In genomic region chr8:61714293-61714831, GRCm38 (mm10) we compare ENCODE assay signal across 16 mouse cellular contexts.
DNase-seq lines count a peak whose midpoint lies in the region; ATAC-seq and TF ChIP-seq lines count a peak whose summit lies in the region.
"Had no signal": no experiment of that assay in that cellular context is flagged by ENCODE, and none has a peak within 500 bp of the region (broad histone marks: within the 10 kb centered on the region; RNA-seq: fewer than 3 reads in every experiment).

No protein-coding gene starts in this region.

- no peaks in the 10 kb centered on the region for H3K9me3 ChIP-seq in heart, embryonic 15.5 days (replicated peaks)
- H3K9me3 ChIP-seq in lung, embryonic 16.5 days (ENCODE audit: control insufficient read depth, low read length), result no peaks in the 10 kb centered on the region
- H3K9me3 ChIP-seq in lung, postnatal 0 days (ENCODE audit: low read length), result no peaks in the 10 kb centered on the region
- no peaks in the 10 kb centered on the region for H3K9me3 ChIP-seq in stomach, embryonic 16.5 days (replicated peaks; ENCODE audit: control insufficient read depth, low read length)
- H3K9me3 ChIP-seq: hindbrain, embryonic 15.5 days; midbrain, embryonic 15.5 days; neural tube, embryonic 13.5 days had no signal

- no peak for TF ChIP-seq CTCF in lung, postnatal 0 days (IDR thresholded peaks at IDR 0.05)

- H3K4me1 ChIP-seq in heart, embryonic 15.5 days (replicated peaks), result peaks cover 47% of the 10 kb centered on the region
- H3K4me1 ChIP-seq in lung, embryonic 16.5 days (replicated peaks; ENCODE audit: control insufficient read depth, insufficient read depth, low read length), result peaks cover 12% of the 10 kb centered on the region
- H3K4me1 ChIP-seq in lung, postnatal 0 days (ENCODE audit: insufficient read depth, low read depth, low read length), result no peaks in the 10 kb centered on the region
- H3K4me1 ChIP-seq in stomach, embryonic 16.5 days (ENCODE audit: control insufficient read depth, insufficient read depth, low read length), result peaks cover 19% of the 10 kb centered on the region
- H3K4me1 ChIP-seq: hindbrain, embryonic 15.5 days; midbrain, embryonic 15.5 days had no signal

- peak; percentile 9 for DNase-seq in embryo, embryonic 9.5 days (ENCODE audit: extremely low spot score)
- DNase-seq in embryo, embryonic 11 days, result no peak
- DNase-seq in heart, postnatal 25 days (ENCODE audit: low spot score), result no peak
- no peak for DNase-seq in lung, postnatal 0 days (ENCODE audit: low spot score)
- DNase-seq in left cerebral cortex, adult 18-20 months (ENCODE audit: low spot score in 2 of 2), result no peak
- DNase-seq: left cerebral cortex, postnatal 4 days; lung, postnatal 10 days; thymus, adult 18-20 months had no signal

- peaks cover 17% of the 10 kb centered on the region for H3K36me3 ChIP-seq in heart, embryonic 15.5 days
- H3K36me3 ChIP-seq in lung, embryonic 16.5 days (ENCODE audit: control insufficient read depth, insufficient read depth, low read length), result no peaks in the 10 kb centered on the region
- H3K36me3 ChIP-seq in lung, postnatal 0 days (ENCODE audit: insufficient read depth, low read length), result no peaks in the 10 kb centered on the region
- no peaks in the 10 kb centered on the region for H3K36me3 ChIP-seq in stomach, embryonic 16.5 days (ENCODE audit: control insufficient read depth, insufficient read depth, low read length)
- H3K36me3 ChIP-seq: hindbrain, embryonic 15.5 days; midbrain, embryonic 15.5 days had no signal

- TF ChIP-seq EP300 in lung, postnatal 0 days (IDR thresholded peaks at IDR 0.05), result no peak

- H3K4me3 ChIP-seq in heart, embryonic 15.5 days, result no peak overlapping the region
- H3K4me3 ChIP-seq in lung, embryonic 16.5 days (ENCODE audit: low read length), result no peak overlapping the region
- H3K4me3 ChIP-seq in lung, postnatal 0 days (ENCODE audit: low read depth, low read length), result no peak overlapping the region
- H3K4me3 ChIP-seq in stomach, embryonic 16.5 days (replicated peaks; ENCODE audit: low read length), result no peak overlapping the region
- H3K4me3 ChIP-seq: erythroblast, embryonic 14.5 days; hindbrain, embryonic 15.5 days; midbrain, embryonic 15.5 days; neural tube, embryonic 13.5 days had no signal

- 0 out of 2 replicates have a peak, but pooled peaks have one; percentile 50 for ATAC-seq in heart, embryonic 15.5 days (replicated peaks; ENCODE audit: insufficient number of reproducible peaks, insufficient read depth, low FRiP score, low read depth)
- no peak for ATAC-seq in lung, embryonic 16.5 days (ENCODE audit: low read depth)
- ATAC-seq in lung, postnatal 0 days, result no peak
- peak; percentile 89 for ATAC-seq in stomach, embryonic 16.5 days (ENCODE audit: insufficient read depth, low FRiP score)
- ATAC-seq: midbrain, embryonic 15.5 days had no signal

- H3K9ac ChIP-seq in heart, embryonic 15.5 days, result no peak overlapping the region
- H3K9ac ChIP-seq in lung, embryonic 16.5 days (ENCODE audit: low read length), result no peak overlapping the region
- H3K9ac ChIP-seq in lung, postnatal 0 days (replicated peaks; ENCODE audit: low read depth), result no peak overlapping the region
- H3K9ac ChIP-seq in stomach, embryonic 16.5 days (ENCODE audit: low read length), result peak overlapping the region; percentile 42; the same call in 1 of the 2 replicates
- H3K9ac ChIP-seq: hindbrain, embryonic 15.5 days; midbrain, embryonic 15.5 days; neural tube, embryonic 13.5 days had no signal

- whole genome bisulfite sequencing in heart, embryonic 15.5 days, result 12% methylated on average over 6 of the region's 6 CpGs
- 16% methylated on average over 6 of the region's 6 CpGs for WGBS in lung, embryonic 16.5 days
- 20% methylated on average over 6 of the region's 6 CpGs for WGBS in lung, postnatal 0 days
- WGBS in stomach, embryonic 16.5 days, result 26% methylated on average over 6 of the region's 6 CpGs

- H3K4me2 ChIP-seq in heart, embryonic 15.5 days, result no peak overlapping the region
- no peak overlapping the region for H3K4me2 ChIP-seq in lung, embryonic 16.5 days (ENCODE audit: low read depth, low read length)
- no peak overlapping the region for H3K4me2 ChIP-seq in lung, postnatal 0 days (replicated peaks; ENCODE audit: low read depth, low read length)
- H3K4me2 ChIP-seq in stomach, embryonic 16.5 days (ENCODE audit: low read depth, low read length), result no peak overlapping the region
- H3K4me2 ChIP-seq: hindbrain, embryonic 15.5 days; midbrain, embryonic 15.5 days; neural tube, embryonic 13.5 days had no signal

- H3K27ac ChIP-seq in heart, embryonic 15.5 days, result peak overlapping the region; percentile 54
- H3K27ac ChIP-seq in lung, embryonic 16.5 days (ENCODE audit: low read length), result peak overlapping the region; percentile 60; the same call in 1 of the 2 replicates
- H3K27ac ChIP-seq in lung, postnatal 0 days (ENCODE audit: low read length), result no peak overlapping the region
- peak overlapping the region; percentile 83 for H3K27ac ChIP-seq in stomach, embryonic 16.5 days (ENCODE audit: low read length)
- H3K27ac ChIP-seq: hindbrain, embryonic 15.5 days; kidney, postnatal 0 days; midbrain, embryonic 15.5 days; neural tube, embryonic 13.5 days had no signal

- no peaks in the 10 kb centered on the region for H3K27me3 ChIP-seq in heart, embryonic 15.5 days
- H3K27me3 ChIP-seq in lung, embryonic 16.5 days (ENCODE audit: control insufficient read depth, insufficient read depth, low read depth, low read length), result no peaks in the 10 kb centered on the region
- no peaks in the 10 kb centered on the region for H3K27me3 ChIP-seq in lung, postnatal 0 days (replicated peaks; ENCODE audit: insufficient read depth, low read length)
- H3K27me3 ChIP-seq in stomach, embryonic 16.5 days (ENCODE audit: control insufficient read depth, insufficient read depth, low read length), result no peaks in the 10 kb centered on the region
- H3K27me3 ChIP-seq: hindbrain, embryonic 15.5 days; midbrain, embryonic 15.5 days; neural tube, embryonic 13.5 days had no signal

- intact Hi-C loops in heart, postnatal 25 days (cut with DNase I), result loop anchor here (5.0 kb wide), 1 partner anchor 68 kb away; no protein-coding TSS in a partner anchor

Comparison
In these comparisons a context has a peak if more than half of its experiments do, and no peak if none do; other contexts are left out.
1. ATAC-seq: peak in heart, embryonic 15.5 days (single experiment) and stomach, embryonic 16.5 days (single experiment); none in lung, embryonic 16.5 days (single experiment) and lung, postnatal 0 days (single experiment).